Mouse (Mus musculus) small intestine, adult 2 months (tissue): Measurements from ENCODE around the gene Ankrd6.

Source experiments
- CTCF ChIP-seq: fragments of 200-500 bp; IDR thresholded peaks from 2 replicates; pipeline ENCODE4 v1.5.1; 2012; ENCODE audit warnings: low read depth, mild to moderate bottlenecking, control low read depth, inconsistent platforms, low read length, moderate library complexity, mixed read lengths; ENCODE audit not compliant: insufficient replicate concordance, insufficient read length; ENCODE audit errors: extremely low read depth
- POLR2A ChIP-seq: fragments of 200-500 bp; IDR thresholded peaks from 2 replicates; pipeline ENCODE4 v1.6.1; 2012; ENCODE audit warnings: low read depth, mild to moderate bottlenecking, control low read depth, inconsistent platforms, low read length, moderate library complexity

DNA sequence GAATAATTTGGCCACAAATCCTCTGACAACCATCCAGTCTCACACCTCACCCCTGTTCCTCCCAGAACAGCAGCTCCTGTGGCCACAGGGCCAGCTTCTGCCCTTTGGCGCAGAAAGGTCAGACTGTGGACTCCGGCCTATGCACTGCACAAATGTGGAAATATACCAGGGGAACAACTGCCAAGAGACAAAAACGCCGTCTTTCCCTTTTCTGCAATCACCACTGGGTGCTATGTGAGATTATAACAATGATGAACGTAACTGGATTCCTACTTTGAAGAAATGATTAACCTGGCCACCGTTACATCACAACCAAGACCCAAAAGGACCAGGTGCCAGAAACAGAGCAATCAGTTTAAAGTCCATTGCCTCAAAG is 85.8 kb downstream of the Ankrd6 start:
- TF ChIP-seq CTCF = no peak
- no peak for TF ChIP-seq POLR2A
